Mouse (Mus musculus) embryonic stem cell, embryonic (primary cell): ENCODE results near the gene Shank1.
"Not testable (repeated sequence)": the region's sequence is repeated elsewhere in the genome, so short reads cannot be mapped to it uniquely, and the experiment has no call there.

Experiments
- CTCF ChIA-PET, 4 experiments: fragments of 300-600 bp in 2 of 4; fragments of 350-600 bp in 2 of 4; sonication (Branson Sonifier 250); formaldehyde crosslinking; loops; one replicate each; lab custom pipeline; 2022; ENCODE audit warnings: inconsistent platforms in 2 of 4; lab: Charles Lee
- POLR2A ChIA-PET, 4 experiments: fragments of 300-600 bp in 2 of 4; fragments of 350-600 bp in 2 of 4; sonication (Branson Sonifier 250); formaldehyde crosslinking; loops; one replicate each; lab custom pipeline; 2022; ENCODE audit warnings: antibody characterized with exemption in 4 of 4, inconsistent platforms in 1 of 4; lab: Charles Lee

Gene Shank1

DNA sequence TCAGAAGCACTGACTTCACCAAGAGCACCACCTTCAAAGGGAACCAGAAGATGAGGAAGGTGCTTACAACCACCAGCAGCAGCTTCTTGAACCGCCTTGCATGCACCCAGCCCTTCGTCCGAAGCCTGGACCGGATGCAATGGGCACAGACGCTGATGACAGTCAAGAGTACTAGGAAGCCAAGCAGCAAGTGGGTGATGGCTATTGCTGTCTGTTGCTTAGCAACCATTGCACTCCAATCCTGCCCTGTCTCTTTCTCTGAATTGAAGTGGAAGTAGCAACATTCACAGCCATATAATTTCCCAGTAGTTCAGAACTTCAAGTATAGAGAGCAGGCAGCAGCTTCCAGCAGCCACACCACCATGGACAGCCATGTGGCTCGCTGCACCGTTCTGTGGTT is 28.5 kb upstream of the Shank1 start:
- ChIA-PET CTCF (interaction anchor here in 2 of 4 experiments (0.6 to 1.6 kb wide), 3 partner anchors 16 to 36 kb away, joined by 3 to 14 read pairs (median 4); no protein-coding TSS in a partner anchor), POLR2A (interaction anchor here in 2 of 4 experiments (0.5 to 2.6 kb wide), 5 partner anchors 23 to 1598 kb away, joined by 3 to 13 read pairs (median 3); no protein-coding TSS in a partner anchor)

GRCm38 (mm10) chr7:44287760-44288159 is 22.3 kb upstream of the Shank1 start:
- ChIA-PET POLR2A (interaction anchor here (0.7 to 2.7 kb wide), 8 partner anchors 11 to 792 kb away, joined by 3 to 11 read pairs (median 5); partner anchors contain the start of genes 1700028J19Rik (in 1 of the 4) and 2410002F23Rik (in 1 of the 4)), CTCF (interaction anchor here in 1 of 4 experiments (0.6 to 1.0 kb wide), 2 partner anchors 11 to 30 kb away, joined by 3 to 4 read pairs; no protein-coding TSS in a partner anchor)

DNA sequence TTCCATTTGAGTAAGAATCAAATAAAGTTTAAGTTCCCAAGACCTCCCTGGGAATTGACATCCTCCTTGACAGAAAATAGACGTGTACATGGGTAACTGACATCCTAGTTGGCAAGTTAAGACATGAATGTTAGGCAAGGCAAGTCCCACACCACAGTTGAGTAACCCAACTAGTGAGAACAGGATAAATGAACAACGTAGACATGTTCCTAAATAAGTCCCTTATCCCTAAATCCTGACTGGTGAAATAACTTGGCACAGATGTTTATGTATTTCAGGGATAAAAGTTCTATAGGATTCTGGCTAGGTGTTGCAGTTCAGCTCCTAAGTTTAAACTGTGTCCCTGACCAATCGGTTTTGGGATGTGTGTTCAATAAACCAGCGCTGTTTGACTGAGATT is 19.1 kb upstream of the Shank1 start:
- CTCF ChIA-PET = interaction anchor here in 2 of 4 experiments (0.6 kb wide), 3 partner anchors 430 to 621 kb away, joined by 4 to 5 read pairs (median 5); partner anchors contain the start of gene Klk10 (in 1 of the 2)
- POLR2A ChIA-PET = interaction anchor here (1.0 to 3.7 kb wide), 15 partner anchors 10 to 194 kb away, joined by 3 to 36 read pairs (median 6); no protein-coding TSS in a partner anchor

- CTCF ChIA-PET = interaction anchor here in 1 of 4 experiments (0.6 kb wide), 1 partner anchor 621 kb away, joined by 5 read pairs; no protein-coding TSS in a partner anchor
- POLR2A ChIA-PET = interaction anchor here (0.6 to 3.7 kb wide), 19 partner anchors 10 to 557 kb away, joined by 3 to 36 read pairs (median 5); no protein-coding TSS in a partner anchor
These were observed 18.6 kb upstream of the Shank1 start for GRCm38 (mm10) chr7:44291418-44291817.

DNA sequence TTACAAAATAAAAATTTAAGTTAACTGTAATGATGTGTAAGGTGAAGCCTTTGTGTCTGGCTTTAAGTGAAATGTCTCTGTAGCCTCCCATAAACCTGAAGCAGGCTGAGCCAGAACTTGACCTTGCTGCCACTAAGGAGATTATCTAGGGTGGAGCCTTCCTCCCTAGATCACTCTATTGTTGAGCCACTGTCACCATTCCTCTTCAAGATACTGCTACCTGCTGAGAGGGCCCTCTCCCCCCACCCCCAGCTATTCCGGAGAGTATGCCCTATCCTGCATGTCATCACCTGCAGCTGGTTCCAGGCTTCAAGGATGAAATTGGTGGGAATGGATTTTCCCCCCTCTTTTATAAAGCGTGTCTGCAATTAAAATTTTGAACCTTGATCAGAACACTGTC is 12.6 kb upstream of the Shank1 start:
- CTCF ChIA-PET = interaction anchor here in 1 of 4 experiments (0.6 kb wide), 2 partner anchors 35 to 165 kb away, joined by 3 to 5 read pairs; no protein-coding TSS in a partner anchor
- POLR2A ChIA-PET = not testable (repeated sequence)

- POLR2A ChIA-PET = interaction anchor here (0.9 to 2.6 kb wide), 29 partner anchors 8 to 631 kb away, joined by 3 to 36 read pairs (median 6); partner anchors contain the start of genes 1700028J19Rik (in 1 of the 4), 2410002F23Rik (in 1 of the 4), Izumo2 (in 1 of the 4) and Syt3 (in 1 of the 4)
- CTCF ChIA-PET = interaction anchor here in 2 of 4 experiments (1.1 to 1.7 kb wide), 3 partner anchors 27 to 48 kb away, joined by 4 to 11 read pairs (median 11); no protein-coding TSS in a partner anchor
These were observed 6.4 kb upstream of the Shank1 start for GRCm38 (mm10) chr7:44303346-44304340.

DNA sequence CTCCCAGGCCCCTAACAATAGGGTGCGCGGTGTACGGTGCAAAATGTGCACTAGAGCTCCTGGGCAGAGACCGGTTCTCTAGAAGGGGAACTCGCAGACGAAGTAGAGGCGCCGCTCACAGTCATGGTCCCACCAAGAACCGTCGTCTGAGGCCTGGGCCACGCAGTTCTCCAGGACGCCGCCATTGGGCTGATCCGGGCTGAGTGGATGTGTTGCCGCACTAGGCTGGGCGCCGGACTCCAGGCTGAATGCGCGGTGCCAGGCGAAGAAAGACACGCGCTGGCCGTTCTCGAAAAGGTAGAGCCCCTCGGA is 5.6 kb upstream of the Shank1 start:
- CTCF ChIA-PET = interaction anchor here (0.6 to 1.8 kb wide), 23 partner anchors 13 to 399 kb away, joined by 3 to 15 read pairs (median 5); partner anchors contain the start of gene Kcnc3 (in 1 of the 4)

DNA sequence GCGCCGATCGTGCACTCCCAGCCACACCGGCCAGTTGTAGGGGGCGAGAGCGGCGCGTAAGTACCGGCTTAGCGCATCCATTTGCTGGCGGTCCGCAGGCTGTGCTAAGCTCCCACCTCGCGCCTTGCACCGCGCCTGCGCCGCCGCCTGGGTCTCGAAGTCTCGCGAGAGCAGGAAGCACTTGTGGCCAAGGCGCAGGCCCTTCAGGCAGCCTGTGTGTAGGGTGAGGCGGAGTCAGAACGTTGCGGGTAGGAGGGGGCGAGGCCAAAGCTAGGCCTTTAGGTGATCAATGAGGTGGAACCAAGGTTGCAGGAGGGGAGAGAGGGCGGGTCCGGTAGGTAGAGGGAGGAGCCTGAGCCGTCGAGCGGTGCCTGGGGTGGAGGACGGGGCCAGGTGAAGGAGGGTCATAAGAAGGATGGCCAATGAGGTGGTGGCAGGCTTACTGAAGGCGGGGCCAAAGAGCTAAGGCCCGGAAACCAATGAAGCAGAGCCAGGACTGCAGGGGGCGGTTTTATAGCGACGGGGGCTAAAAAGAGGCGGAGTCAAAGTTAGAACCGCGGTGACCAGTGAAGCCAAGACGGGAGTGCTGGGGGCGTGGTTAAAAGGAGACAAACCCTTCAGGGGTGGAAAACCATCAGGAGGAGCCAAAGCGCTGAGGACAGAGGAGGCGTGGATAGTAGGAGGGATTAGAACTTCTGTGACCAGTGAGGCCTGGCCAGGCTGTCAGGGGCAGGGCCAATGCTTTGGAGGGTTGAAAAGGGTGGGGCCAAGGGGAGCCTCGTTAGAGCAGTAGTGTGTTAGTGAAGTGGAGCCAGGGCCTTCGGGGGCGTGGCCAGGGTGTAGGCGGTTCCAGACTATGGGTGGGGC is 5.0 kb upstream of the Shank1 start:
- ChIA-PET CTCF (interaction anchor here (0.6 to 1.8 kb wide), 32 partner anchors 13 to 839 kb away, joined by 3 to 19 read pairs (median 4); partner anchors contain the start of gene Kcnc3 (in 1 of the 4)), POLR2A (interaction anchor here (0.5 to 2.6 kb wide), 134 partner anchors 8 to 1038 kb away, joined by 3 to 46 read pairs (median 4); partner anchors contain the start of genes 1700028J19Rik (in 4 of the 4), 2410002F23Rik (in 4 of the 4), Emc10 (in 2 of the 4) and Fam71e1 (in 2 of the 4))

More for the DNA sequence above, 5.6 kb upstream of the Shank1 start:
- POLR2A ChIA-PET = interaction anchor here (0.5 to 2.6 kb wide), 110 partner anchors 8 to 1037 kb away, joined by 3 to 46 read pairs (median 5); partner anchors contain the start of genes 1700028J19Rik (in 4 of the 4), 2410002F23Rik (in 4 of the 4), Emc10 (in 2 of the 4) and Fam71e1 (in 2 of the 4)

DNA sequence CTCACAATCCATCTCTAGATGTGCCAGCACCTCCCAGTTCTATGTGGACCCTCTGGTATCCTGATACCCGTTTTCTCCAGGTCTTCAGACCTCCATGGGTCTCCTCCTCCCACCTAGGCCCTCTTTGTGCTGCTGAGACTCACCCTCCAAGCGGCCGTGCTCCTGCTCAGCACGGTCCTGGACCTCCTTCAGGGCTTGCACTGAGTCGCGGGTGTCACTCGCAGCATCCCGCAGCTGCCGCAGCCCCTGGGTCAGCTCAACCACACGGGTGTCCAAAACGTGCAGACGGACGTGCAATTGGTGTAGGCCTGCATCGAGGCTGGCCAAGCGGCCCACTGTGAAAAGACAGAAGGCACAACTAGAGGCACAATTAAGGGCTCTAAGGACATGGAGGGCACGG is 4.4 kb upstream of the Shank1 start:
- POLR2A ChIA-PET = interaction anchor here (0.7 to 2.6 kb wide), 70 partner anchors 10 to 840 kb away, joined by 3 to 46 read pairs (median 6); partner anchors contain the start of genes 1700028J19Rik (in 3 of the 4), 2410002F23Rik (in 3 of the 4), Josd2 (in 2 of the 4) and Nup62 (in 2 of the 4)
- CTCF ChIA-PET = interaction anchor here in 2 of 4 experiments (0.6 to 1.8 kb wide), 17 partner anchors 13 to 397 kb away, joined by 3 to 15 read pairs (median 5); partner anchors contain the start of gene Kcnc3 (in 1 of the 2)

DNA sequence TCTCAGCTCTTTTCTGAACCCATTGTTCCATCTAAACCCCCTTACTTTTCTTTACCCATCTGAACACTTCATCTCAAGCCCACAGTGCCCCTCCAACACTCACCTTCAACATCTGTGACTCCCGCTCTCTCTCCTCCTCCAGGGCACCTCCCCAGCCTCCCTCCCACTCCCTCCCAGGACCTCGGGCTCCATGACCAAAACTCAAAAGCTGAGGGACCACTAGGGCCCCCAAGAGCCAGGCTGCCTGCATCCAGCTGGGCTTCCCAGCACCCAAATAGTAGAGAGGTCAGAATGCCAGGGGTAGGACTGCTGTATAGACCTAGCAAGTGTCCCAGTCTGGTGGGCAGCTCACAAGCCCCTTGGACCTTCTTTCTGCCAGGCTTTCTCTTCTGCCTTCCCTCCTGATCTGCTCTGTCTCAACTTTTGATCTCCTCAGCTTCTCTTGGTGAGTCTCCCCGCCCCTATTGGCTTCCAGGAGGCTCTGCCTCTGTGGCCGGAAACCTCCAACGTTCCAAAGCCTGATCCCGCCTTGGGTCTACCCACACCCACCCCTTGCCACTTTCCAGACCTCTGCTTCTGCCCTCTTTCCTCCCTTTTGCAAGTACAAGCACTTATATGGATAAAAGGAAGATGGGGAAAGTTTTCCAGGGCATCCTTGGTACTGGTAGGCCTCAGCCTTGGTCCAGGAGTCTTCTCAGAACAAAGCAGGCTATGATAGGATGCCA is 3.4 kb upstream of the Shank1 start, which contains the start of gene Clec11a:
TSS of gene Clec11a (minus strand) at position 387 of the 725 bp plus-strand sequence.
- POLR2A ChIA-PET = interaction anchor here in 2 of 4 experiments (0.6 to 1.7 kb wide), 5 partner anchors 10 to 61 kb away, joined by 3 to 6 read pairs (median 3); partner anchors contain the start of genes 1700028J19Rik (in 1 of the 2) and 2410002F23Rik (in 1 of the 2)
- CTCF ChIA-PET = no interaction called here

GRCm38 (mm10) chr7:44307261-44308020 is 2.6 kb upstream of the Shank1 start:
- ChIA-PET CTCF (no interaction called here), POLR2A (interaction anchor here in 1 of 4 experiments (0.6 to 1.8 kb wide), 4 partner anchors 9 to 67 kb away, joined by 3 to 6 read pairs (median 4); partner anchors contain the start of genes 1700028J19Rik and 2410002F23Rik)

GRCm38 (mm10) chr7:44310285-44310877 is 328 bp downstream of the Shank1 start:
- CTCF ChIA-PET = interaction anchor here in 3 of 4 experiments (0.6 to 3.0 kb wide), 6 partner anchors 33 to 965 kb away, joined by 3 to 12 read pairs (median 6); no protein-coding TSS in a partner anchor
- POLR2A ChIA-PET = interaction anchor here in 2 of 4 experiments (0.8 to 1.9 kb wide), 13 partner anchors 12 to 176 kb away, joined by 3 to 10 read pairs (median 3); no protein-coding TSS in a partner anchor

DNA sequence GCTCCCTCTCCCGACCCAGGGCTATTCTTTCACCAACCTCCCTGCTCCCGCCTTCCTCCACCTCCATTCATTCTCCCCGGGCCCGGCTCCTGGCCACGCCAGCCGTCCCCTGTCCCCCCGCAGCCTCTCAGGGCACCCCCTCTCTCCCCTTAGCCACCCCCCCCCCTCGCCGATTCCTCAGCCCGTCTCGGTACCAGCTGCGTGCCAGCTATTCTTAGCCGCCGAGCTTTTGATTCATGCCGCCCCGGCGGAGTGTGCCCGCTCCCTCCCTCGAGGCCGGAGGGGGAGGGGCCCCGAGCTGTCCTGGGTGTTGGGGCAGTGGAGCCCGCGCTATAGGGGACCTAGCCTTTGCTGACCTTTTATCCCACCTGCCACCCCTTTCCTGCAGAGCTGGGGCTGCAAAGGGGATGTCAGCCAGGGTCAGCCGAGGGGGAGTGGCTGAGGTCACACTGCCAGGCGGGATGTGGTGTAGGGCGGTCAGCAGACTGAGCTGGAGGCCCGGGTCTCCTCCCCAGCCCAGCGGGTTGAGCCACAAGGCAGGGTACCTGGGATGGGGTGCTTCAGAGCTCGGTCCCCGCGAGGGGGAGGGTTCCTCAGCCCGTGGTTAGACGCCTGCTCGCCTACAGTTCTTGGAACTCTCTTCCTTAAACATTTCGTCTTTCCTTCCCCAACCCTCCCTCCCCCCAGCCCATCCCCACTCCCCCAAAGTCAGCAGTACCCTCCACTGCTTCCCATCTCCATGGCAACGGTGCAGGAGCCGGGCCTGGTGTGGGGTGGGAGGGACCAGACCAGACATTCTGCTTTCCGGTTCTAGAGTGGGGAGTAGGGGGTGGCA is 1.0 kb downstream of the Shank1 start:
- POLR2A ChIA-PET = interaction anchor here in 2 of 4 experiments (0.6 to 2.0 kb wide), 23 partner anchors 12 to 704 kb away, joined by 3 to 10 read pairs (median 3); partner anchors contain the start of gene Klk11 (in 1 of the 2)
- CTCF ChIA-PET = interaction anchor here (0.6 to 3.0 kb wide), 11 partner anchors 34 to 965 kb away, joined by 3 to 12 read pairs (median 5); partner anchors contain the start of gene Kcnc3 (in 1 of the 4)
